Mouse (Mus musculus): ENCODE data around the gene Cfap299. TPM values are rescaled to one million over a fixed set of nuclear protein-coding genes. Genes with fewer than 3 reads are reported as not detected.

The Cfap299 gene
- polyA plus RNA-seq, 1 experiment from 2014 or later: 0.43 TPM

DNA sequence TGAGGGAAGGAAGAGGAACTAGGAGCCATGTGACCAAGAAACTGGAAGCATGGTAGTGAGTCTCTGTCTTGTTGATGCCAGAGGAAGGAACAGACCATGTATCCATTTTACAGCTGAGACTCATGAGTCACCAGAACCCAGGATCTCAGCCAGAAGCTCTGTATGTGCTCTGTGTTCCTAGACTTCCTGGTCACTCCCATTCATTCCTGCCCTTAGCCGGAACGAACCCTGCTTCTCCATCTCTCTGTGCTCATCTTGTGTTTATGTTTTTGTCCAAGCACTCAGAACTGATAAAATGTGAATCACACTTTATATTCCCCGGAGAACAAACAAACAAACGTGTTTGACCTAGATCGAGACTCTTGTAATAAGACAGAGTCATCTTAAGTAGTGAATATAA, 36.2 kb downstream of the Cfap299 start:
- Histone ChIP-seq H3K4me1 (ENCODE audit: control insufficient read depth, insufficient read depth, low read length) (no peaks in the 10 kb centered on the region; the same call in 1 of the 2 replicates), H3K9me3 (ENCODE audit: control insufficient read depth, low read length) (no peaks in the 10 kb centered on the region), H3K4me3 (ENCODE audit: low read length) (no peak overlapping the region), H3K4me2 (replicated peaks; ENCODE audit: low read depth, low read length) (no peak overlapping the region), H3K27me3 (ENCODE audit: control insufficient read depth, insufficient read depth, low read length) (no peaks in the 10 kb centered on the region), H3K9ac (ENCODE audit: low read depth, low read length) (no peak overlapping the region), H3K36me3 (ENCODE audit: control insufficient read depth, insufficient read depth, low read length) (no peaks in the 10 kb centered on the region), H3K27ac (ENCODE audit: low read depth, low read length) (no peak overlapping the region)
- 75% methylated on average over 5 of the region's 5 CpGs for WGBS
- ATAC-seq (ENCODE audit: low FRiP score, low TSS enrichment): no peak

DNA sequence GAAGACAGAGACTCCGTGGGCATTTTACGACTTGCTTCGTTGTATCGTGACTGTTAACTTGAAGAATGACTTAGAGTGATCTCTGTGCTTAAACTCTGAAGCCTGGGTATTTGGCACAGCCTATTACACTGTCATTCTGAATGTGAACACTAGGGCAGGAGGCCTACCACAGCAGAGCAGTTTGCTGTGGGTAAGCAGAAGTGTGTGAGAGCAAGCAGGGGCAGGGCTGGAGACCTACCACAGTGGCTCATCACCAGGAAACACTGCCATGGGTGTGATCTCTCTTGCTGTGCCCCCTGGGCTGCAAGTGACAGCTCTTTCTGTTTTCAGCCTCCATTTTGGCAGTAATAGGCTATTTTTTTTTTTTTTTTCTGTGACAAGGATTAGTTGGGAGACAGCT, 39.7 kb downstream of the Cfap299 start:
- Histone ChIP-seq H3K27ac (ENCODE audit: low read depth, low read length) (no peak overlapping the region), H3K4me1 (ENCODE audit: control insufficient read depth, insufficient read depth, low read length) (no peaks in the 10 kb centered on the region; the same call in 1 of the 2 replicates), H3K9me3 (ENCODE audit: control insufficient read depth, low read length) (no peaks in the 10 kb centered on the region), H3K4me3 (ENCODE audit: low read length) (no peak overlapping the region), H3K27me3 (ENCODE audit: control insufficient read depth, insufficient read depth, low read length) (no peaks in the 10 kb centered on the region), H3K9ac (ENCODE audit: low read depth, low read length) (no peak overlapping the region), H3K4me2 (replicated peaks; ENCODE audit: low read depth, low read length) (no peak overlapping the region), H3K36me3 (ENCODE audit: control insufficient read depth, insufficient read depth, low read length) (no peaks in the 10 kb centered on the region)
- ATAC-seq (ENCODE audit: low FRiP score, low TSS enrichment): peak; percentile 68
- 5% methylated on average over 4 of the region's 4 CpGs for WGBS

DNA sequence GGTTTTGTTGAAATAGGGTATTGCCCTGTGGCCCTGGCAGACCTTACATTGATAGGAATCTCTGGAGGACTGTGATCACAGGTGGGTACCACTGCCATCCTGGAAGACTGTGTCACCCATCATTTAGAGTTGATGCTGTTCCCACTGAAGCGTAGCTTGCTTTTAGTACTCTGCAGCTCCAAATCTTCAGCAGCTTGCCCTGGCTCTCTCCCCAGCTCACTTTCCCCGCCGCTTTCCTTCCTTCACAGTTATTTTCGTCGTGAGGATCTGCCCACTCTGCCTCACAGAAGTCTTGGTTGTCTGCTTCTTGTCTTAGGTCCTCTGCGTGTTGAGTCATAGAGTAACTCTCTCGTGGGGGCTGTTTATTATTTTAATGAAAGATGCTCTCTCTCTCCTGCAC, 40.3 kb downstream of the Cfap299 start:
- Histone ChIP-seq H3K27ac (ENCODE audit: low read depth, low read length) (no peak overlapping the region), H3K9me3 (ENCODE audit: control insufficient read depth, low read length) (no peaks in the 10 kb centered on the region), H3K4me2 (replicated peaks; ENCODE audit: low read depth, low read length) (no peak overlapping the region), H3K4me3 (ENCODE audit: low read length) (no peak overlapping the region), H3K9ac (ENCODE audit: low read depth, low read length) (no peak overlapping the region), H3K4me1 (ENCODE audit: control insufficient read depth, insufficient read depth, low read length) (no peaks in the 10 kb centered on the region; the same call in 1 of the 2 replicates), H3K36me3 (ENCODE audit: control insufficient read depth, insufficient read depth, low read length) (no peaks in the 10 kb centered on the region), H3K27me3 (ENCODE audit: control insufficient read depth, insufficient read depth, low read length) (no peaks in the 10 kb centered on the region)
- no peak for ATAC-seq (ENCODE audit: low FRiP score, low TSS enrichment)
- 66% methylated on average over 7 of the region's 7 CpGs for WGBS

GRCm38 (mm10) chr5:98376058-98376798, 47.1 kb downstream of the Cfap299 start:
- 0 out of 2 replicates have a peak, but pooled peaks have one; percentile 6 for ATAC-seq (ENCODE audit: low FRiP score, low TSS enrichment)
- no peaks in the 10 kb centered on the region for H3K27me3 ChIP-seq (ENCODE audit: control insufficient read depth, insufficient read depth, low read length)
- H3K4me3 ChIP-seq (ENCODE audit: low read length): no peak overlapping the region
- WGBS: 54% methylated on average over 8 of the region's 8 CpGs
- H3K9me3 ChIP-seq (ENCODE audit: control insufficient read depth, low read length): no peaks in the 10 kb centered on the region
- H3K36me3 ChIP-seq (ENCODE audit: control insufficient read depth, insufficient read depth, low read length): no peaks in the 10 kb centered on the region
- no peak overlapping the region for H3K4me2 ChIP-seq (replicated peaks; ENCODE audit: low read depth, low read length)
- H3K9ac ChIP-seq (ENCODE audit: low read depth, low read length): no peak overlapping the region
- no peaks in the 10 kb centered on the region for H3K4me1 ChIP-seq (ENCODE audit: control insufficient read depth, insufficient read depth, low read length)
- H3K27ac ChIP-seq (ENCODE audit: low read depth, low read length): no peak overlapping the region

GRCm38 (mm10) chr5:98376799-98377090, 47.6 kb downstream of the Cfap299 start:
- no peaks in the 10 kb centered on the region for H3K27me3 ChIP-seq (ENCODE audit: control insufficient read depth, insufficient read depth, low read length)
- 42% methylated on average over 4 of the region's 4 CpGs for WGBS
- H3K9ac ChIP-seq (ENCODE audit: low read depth, low read length): no peak overlapping the region
- 0 out of 2 replicates have a peak, but pooled peaks have one; percentile 28 for ATAC-seq (ENCODE audit: low FRiP score, low TSS enrichment)
- no peaks in the 10 kb centered on the region for H3K9me3 ChIP-seq (ENCODE audit: control insufficient read depth, low read length)
- H3K4me1 ChIP-seq (ENCODE audit: control insufficient read depth, insufficient read depth, low read length): no peaks in the 10 kb centered on the region
- H3K4me3 ChIP-seq (ENCODE audit: low read length): no peak overlapping the region
- no peak overlapping the region for H3K4me2 ChIP-seq (replicated peaks; ENCODE audit: low read depth, low read length)
- no peaks in the 10 kb centered on the region for H3K36me3 ChIP-seq (ENCODE audit: control insufficient read depth, insufficient read depth, low read length)
- H3K27ac ChIP-seq (ENCODE audit: low read depth, low read length): no peak overlapping the region

- no peaks in the 10 kb centered on the region for H3K27me3 ChIP-seq (ENCODE audit: control insufficient read depth, insufficient read depth, low read length)
- no peaks in the 10 kb centered on the region for H3K4me1 ChIP-seq (ENCODE audit: control insufficient read depth, insufficient read depth, low read length)
- H3K36me3 ChIP-seq (ENCODE audit: control insufficient read depth, insufficient read depth, low read length): no peaks in the 10 kb centered on the region
- no peak overlapping the region for H3K4me2 ChIP-seq (replicated peaks; ENCODE audit: low read depth, low read length)
- H3K4me3 ChIP-seq (ENCODE audit: low read length): no peak overlapping the region
- ATAC-seq (ENCODE audit: low FRiP score, low TSS enrichment): no peak
- no peaks in the 10 kb centered on the region for H3K9me3 ChIP-seq (ENCODE audit: control insufficient read depth, low read length)
- 92% methylated on average over 4 of the region's 4 CpGs for WGBS
- no peak overlapping the region for H3K27ac ChIP-seq (ENCODE audit: low read depth, low read length)
- H3K9ac ChIP-seq (ENCODE audit: low read depth, low read length): no peak overlapping the region
Observed at GRCm38 (mm10) chr5:98380360-98380759, 51.3 kb downstream of the Cfap299 start.

GRCm38 (mm10) chr5:98387054-98387453, 58.0 kb downstream of the Cfap299 start:
- Histone ChIP-seq H3K9me3 (ENCODE audit: control insufficient read depth, low read length) (no peaks in the 10 kb centered on the region), H3K27me3 (ENCODE audit: control insufficient read depth, insufficient read depth, low read length) (no peaks in the 10 kb centered on the region), H3K9ac (ENCODE audit: low read depth, low read length) (no peak overlapping the region), H3K36me3 (ENCODE audit: control insufficient read depth, insufficient read depth, low read length) (no peaks in the 10 kb centered on the region), H3K4me1 (ENCODE audit: control insufficient read depth, insufficient read depth, low read length) (no peaks in the 10 kb centered on the region), H3K4me3 (ENCODE audit: low read length) (no peak overlapping the region), H3K27ac (ENCODE audit: low read depth, low read length) (no peak overlapping the region), H3K4me2 (replicated peaks; ENCODE audit: low read depth, low read length) (no peak overlapping the region)
- no peak for ATAC-seq (ENCODE audit: low FRiP score, low TSS enrichment)
- WGBS: 71% methylated on average over 3 of the region's 3 CpGs

- Histone ChIP-seq H3K4me2 (replicated peaks; ENCODE audit: low read depth, low read length) (no peak overlapping the region), H3K27me3 (ENCODE audit: control insufficient read depth, insufficient read depth, low read length) (no peaks in the 10 kb centered on the region), H3K4me3 (ENCODE audit: low read length) (no peak overlapping the region), H3K9me3 (ENCODE audit: control insufficient read depth, low read length) (no peaks in the 10 kb centered on the region), H3K4me1 (ENCODE audit: control insufficient read depth, insufficient read depth, low read length) (no peaks in the 10 kb centered on the region), H3K9ac (ENCODE audit: low read depth, low read length) (no peak overlapping the region), H3K27ac (ENCODE audit: low read depth, low read length) (no peak overlapping the region), H3K36me3 (ENCODE audit: control insufficient read depth, insufficient read depth, low read length) (no peaks in the 10 kb centered on the region)
- no peak for ATAC-seq (ENCODE audit: low FRiP score, low TSS enrichment)
- 90% methylated on average over 1 of the region's 1 CpGs for WGBS
Observed at GRCm38 (mm10) chr5:98402165-98402564, 73.1 kb downstream of the Cfap299 start.

DNA sequence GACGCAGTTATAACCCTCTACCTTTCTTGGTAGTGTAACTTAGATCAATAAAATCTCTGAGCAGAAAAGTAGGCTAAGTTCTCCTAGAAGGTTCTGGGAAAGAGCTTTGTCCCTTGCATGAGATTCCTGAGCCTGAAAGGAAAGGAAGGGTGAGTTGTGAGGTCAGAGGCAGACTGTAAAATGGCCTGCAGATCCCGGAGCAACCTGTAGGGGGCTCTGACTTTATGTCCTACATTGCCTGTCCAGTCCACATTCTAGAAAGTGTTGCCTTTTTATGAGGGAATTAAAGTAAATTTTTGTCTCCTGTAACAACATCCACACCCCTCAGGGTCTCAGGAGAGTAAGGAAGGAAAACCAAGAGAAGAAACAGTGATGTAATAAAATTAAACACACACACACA, 81.0 kb downstream of the Cfap299 start:
- 69% methylated on average over 2 of the region's 2 CpGs for WGBS
- H3K4me2 ChIP-seq (replicated peaks; ENCODE audit: low read depth, low read length): no peak overlapping the region
- no peak overlapping the region for H3K27ac ChIP-seq (ENCODE audit: low read depth, low read length)
- no peaks in the 10 kb centered on the region for H3K9me3 ChIP-seq (ENCODE audit: control insufficient read depth, low read length)
- H3K9ac ChIP-seq (ENCODE audit: low read depth, low read length): no peak overlapping the region
- no peaks in the 10 kb centered on the region for H3K36me3 ChIP-seq (ENCODE audit: control insufficient read depth, insufficient read depth, low read length)
- no peak overlapping the region for H3K4me3 ChIP-seq (ENCODE audit: low read length)
- no peaks in the 10 kb centered on the region for H3K4me1 ChIP-seq (ENCODE audit: control insufficient read depth, insufficient read depth, low read length)
- no peak for ATAC-seq (ENCODE audit: low FRiP score, low TSS enrichment)
- no peaks in the 10 kb centered on the region for H3K27me3 ChIP-seq (ENCODE audit: control insufficient read depth, insufficient read depth, low read length)

All from kidney, embryonic 14.5 days (tissue).